Mouse (Mus musculus) small intestine, adult 2 months (tissue): Measurements from ENCODE around the gene Fam136a. TPM values are rescaled to one million over a fixed set of nuclear protein-coding genes. Genes with fewer than 3 reads are reported as not detected.
"Not testable (repeated sequence)": the region's sequence is repeated elsewhere in the genome, so short reads cannot be mapped to it uniquely, and the experiment has no call there.

ENCODE experiments used
- H3K27ac ChIP-seq: fragments of 200-500 bp; 2 replicates; pipeline ENCODE4 v1.5.1; 2012; ENCODE audit warnings: low read depth, low read length, control low read depth, inconsistent platforms; ENCODE audit not compliant: insufficient read depth
- H3K27me3 ChIP-seq: fragments of 200-500 bp; 2 replicates; pipeline ENCODE4 v1.6.1; 2012; ENCODE audit warnings: mild to moderate bottlenecking, moderate library complexity, low read length, inconsistent platforms; ENCODE audit not compliant: control insufficient read depth, insufficient read depth
- H3K36me3 ChIP-seq: fragments of 200-500 bp; 2 replicates; pipeline ENCODE4 v1.6.1; 2012; ENCODE audit warnings: mild to moderate bottlenecking, low read length, control low read depth, inconsistent platforms; ENCODE audit not compliant: control insufficient read depth, insufficient read depth
- H3K4me1 ChIP-seq: fragments of 200-500 bp; 2 replicates; pipeline ENCODE4 v1.6.1; 2012; ENCODE audit warnings: low read length, inconsistent platforms, mixed read lengths; ENCODE audit not compliant: control insufficient read depth, insufficient read depth, insufficient read length
- H3K4me3 ChIP-seq: fragments of 200-500 bp; 2 replicates; pipeline ENCODE4 v1.5.1; 2012; ENCODE audit warnings: low read depth, mild to moderate bottlenecking, control low read depth, inconsistent platforms, low read length, moderate library complexity
- CTCF ChIP-seq: fragments of 200-500 bp; IDR thresholded peaks from 2 replicates; pipeline ENCODE4 v1.5.1; 2012; ENCODE audit warnings: low read depth, mild to moderate bottlenecking, control low read depth, inconsistent platforms, low read length, moderate library complexity, mixed read lengths; ENCODE audit not compliant: insufficient replicate concordance, insufficient read length; ENCODE audit errors: extremely low read depth
- POLR2A ChIP-seq: fragments of 200-500 bp; IDR thresholded peaks from 2 replicates; pipeline ENCODE4 v1.6.1; 2012; ENCODE audit warnings: low read depth, mild to moderate bottlenecking, control low read depth, inconsistent platforms, low read length, moderate library complexity
- WGBS: fragments of 180-500 bp; shearing (Covaris S2); methylation state at CpG from one replicate; pipeline ENCODE4 v1.1.7; 2018; 5-methylcytosine and 5-hydroxymethylcytosine counted together
- polyA plus RNA-seq: library from polyadenylated mRNA; depleted of rRNA; stranded (reverse); fragments of >200 nt; gene quantifications from 2 replicates; pipeline ENCODE4 v1.2.3, GENCODE M21; 2012

Fam136a gene
- polyA plus RNA-seq, 1 experiment = 15.5 TPM

DNA sequence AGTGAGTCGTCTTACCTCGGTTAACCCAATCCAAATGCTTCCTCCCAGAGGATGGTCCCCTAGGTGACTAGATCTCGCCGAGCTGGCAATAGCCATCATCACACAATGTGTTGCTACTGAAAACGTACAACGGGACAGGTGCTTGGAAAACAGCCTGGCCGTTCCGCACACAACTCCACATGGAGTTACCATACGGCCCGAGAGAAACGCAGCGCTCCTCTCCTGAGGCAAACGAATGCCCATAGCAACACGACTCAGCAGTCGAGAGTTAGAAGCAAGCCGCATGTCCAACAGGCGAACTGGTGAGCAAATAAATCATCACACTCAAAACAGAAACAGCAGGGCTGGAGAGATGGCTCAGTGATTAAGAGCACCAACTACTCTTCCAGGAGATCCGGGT lies 38.6 kb upstream of the Fam136a start:
- no peaks in the 10 kb centered on the region for H3K4me1 ChIP-seq
- H3K27ac ChIP-seq = no peak overlapping the region
- no peaks in the 10 kb centered on the region for H3K36me3 ChIP-seq
- WGBS = 92% methylated on average over 18 of the region's 18 CpGs
- H3K27me3 ChIP-seq = no peaks in the 10 kb centered on the region
- H3K4me3 ChIP-seq = no peak overlapping the region
- TF ChIP-seq POLR2A (no peak), CTCF (no peak)

- H3K4me1 ChIP-seq = no peaks in the 10 kb centered on the region
- WGBS = 40% methylated on average over 3 of the region's 3 CpGs
- no peak for TF ChIP-seq CTCF
- TF ChIP-seq POLR2A = no peak
- H3K4me3 ChIP-seq = no peak overlapping the region
- H3K27ac ChIP-seq = no peak overlapping the region
- no peaks in the 10 kb centered on the region for H3K27me3 ChIP-seq
- H3K36me3 ChIP-seq = no peaks in the 10 kb centered on the region
These were observed 37.1 kb upstream of the Fam136a start for GRCm38 (mm10) chr6:86328369-86328768.

DNA sequence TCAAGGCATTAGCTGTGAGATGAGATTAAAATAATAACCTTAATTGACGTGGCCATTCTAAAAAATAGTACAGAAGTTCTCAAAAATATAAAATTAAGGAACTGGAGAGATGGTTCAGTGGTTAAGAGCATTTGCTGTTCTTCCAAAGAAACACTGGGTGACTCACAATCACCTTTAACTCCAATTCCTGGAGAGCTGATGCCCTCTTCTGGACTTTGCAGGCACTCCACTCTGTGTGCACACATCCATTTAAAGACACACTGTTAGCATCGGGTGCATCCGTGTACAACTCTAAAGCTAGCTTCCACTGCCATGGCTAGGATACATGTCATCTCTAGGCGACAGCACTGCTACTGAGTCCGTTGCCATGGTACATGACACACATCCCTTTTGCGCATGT lies 35.5 kb upstream of the Fam136a start:
- H3K4me1 ChIP-seq = no peaks in the 10 kb centered on the region
- 95% methylated on average over 6 of the region's 6 CpGs for WGBS
- H3K36me3 ChIP-seq = no peaks in the 10 kb centered on the region
- no peak overlapping the region for H3K4me3 ChIP-seq
- no peak overlapping the region for H3K27ac ChIP-seq
- no peaks in the 10 kb centered on the region for H3K27me3 ChIP-seq
- no peak for TF ChIP-seq CTCF
- TF ChIP-seq POLR2A = no peak

GRCm38 (mm10) chr6:86335121-86335849 lies 30.2 kb upstream of the Fam136a start:
- 48% methylated on average over 11 of the region's 11 CpGs for WGBS

DNA sequence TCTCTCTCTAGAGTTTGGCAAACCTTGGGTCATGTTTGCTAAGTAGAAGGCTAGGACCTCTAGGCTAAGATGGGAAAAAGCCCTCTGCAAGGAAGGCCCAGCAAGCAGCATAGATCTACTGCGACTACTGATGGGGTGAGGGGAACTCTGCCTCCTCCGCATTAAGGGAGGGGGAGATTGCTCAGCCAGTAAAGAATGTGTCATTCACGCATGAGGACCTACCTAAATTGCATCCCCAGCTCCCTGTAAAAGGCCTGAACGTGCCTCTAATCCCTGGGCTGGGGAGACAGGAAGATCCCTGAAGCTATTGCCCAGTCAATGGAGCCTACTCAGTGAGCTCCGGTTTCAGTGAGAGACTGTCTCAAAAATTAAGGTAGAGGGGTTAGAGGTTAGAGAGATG lies 29.6 kb upstream of the Fam136a start:
- Histone ChIP-seq H3K27me3 (no peaks in the 10 kb centered on the region), H3K27ac (no peak overlapping the region), H3K4me3 (no peak overlapping the region), H3K4me1 (no peaks in the 10 kb centered on the region), H3K36me3 (no peaks in the 10 kb centered on the region)
- TF ChIP-seq CTCF = no peak
- TF ChIP-seq POLR2A = no peak
- WGBS = 93% methylated on average over 5 of the region's 5 CpGs

More at GRCm38 (mm10) chr6:86335121-86335849, 30.2 kb upstream of the Fam136a start:
- H3K27me3 ChIP-seq = no peaks in the 10 kb centered on the region
- no peaks in the 10 kb centered on the region for H3K36me3 ChIP-seq
- H3K4me1 ChIP-seq = no peaks in the 10 kb centered on the region
- H3K27ac ChIP-seq = no peak overlapping the region
- no peak overlapping the region for H3K4me3 ChIP-seq
- TF ChIP-seq CTCF (no peak), POLR2A (no peak)

DNA sequence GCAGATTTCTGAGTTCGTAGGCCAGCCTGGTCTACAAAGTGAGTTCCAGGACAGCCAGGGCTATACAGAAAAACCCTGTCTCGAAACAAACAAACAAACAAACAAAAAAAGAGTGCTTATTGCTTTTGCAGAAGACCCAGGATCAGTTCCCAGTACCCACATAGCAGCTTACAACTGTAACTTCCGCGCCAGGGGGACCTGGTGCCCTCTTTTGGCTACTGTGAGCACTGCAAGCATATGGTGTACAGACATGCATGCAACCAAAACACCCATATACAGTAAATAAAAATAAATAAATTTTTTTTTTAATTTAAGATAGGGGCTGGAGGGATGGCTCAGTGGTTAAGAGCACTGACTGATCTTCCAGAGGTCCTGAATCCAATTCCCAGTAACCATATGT lies 29.1 kb upstream of the Fam136a start:
- 91% methylated on average over 4 of the region's 4 CpGs for WGBS
- H3K4me3 ChIP-seq, H3K27ac ChIP-seq, H3K36me3 ChIP-seq, H3K27me3 ChIP-seq, H3K4me1 ChIP-seq: not testable (repeated sequence)

DNA sequence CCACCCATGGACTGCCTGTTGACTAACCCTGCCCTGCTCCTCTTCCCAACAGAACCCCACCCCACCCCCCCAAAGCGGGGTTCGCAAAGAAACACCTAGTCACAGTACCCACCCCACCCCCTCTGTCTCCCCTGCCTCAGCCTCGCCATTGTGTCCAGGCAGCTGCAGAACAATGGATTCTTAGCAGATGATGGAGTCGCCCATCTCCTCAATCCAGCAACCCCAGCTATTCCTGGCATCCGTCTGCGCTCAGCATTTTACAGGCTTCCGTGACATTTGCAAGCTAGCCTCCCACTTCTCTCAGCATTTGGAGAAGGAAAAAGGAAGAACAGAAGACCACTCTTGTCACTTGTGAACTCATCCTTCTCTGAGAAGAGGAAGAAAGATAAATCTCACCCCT lies 21.8 kb upstream of the Fam136a start:
- Histone ChIP-seq H3K27ac (no peak overlapping the region), H3K36me3 (no peaks in the 10 kb centered on the region), H3K4me3 (no peak overlapping the region), H3K27me3 (no peaks in the 10 kb centered on the region), H3K4me1 (no peaks in the 10 kb centered on the region)
- no peak for TF ChIP-seq POLR2A
- TF ChIP-seq CTCF = no peak
- WGBS = 36% methylated on average over 7 of the region's 7 CpGs
